Mouse (Mus musculus) T-helper 1 cell (primary cell): ENCODE results near the gene Slc8a1.

Experiments used
- in situ Hi-C: fragments of 300-600 bp; cut with MboI, MseI; formaldehyde crosslinking; loops from one replicate; pipeline ENCODE4 v1.15.1; 2025; ENCODE audit warnings: high pct_unique_total_duplicates

The Slc8a1 gene

DNA sequence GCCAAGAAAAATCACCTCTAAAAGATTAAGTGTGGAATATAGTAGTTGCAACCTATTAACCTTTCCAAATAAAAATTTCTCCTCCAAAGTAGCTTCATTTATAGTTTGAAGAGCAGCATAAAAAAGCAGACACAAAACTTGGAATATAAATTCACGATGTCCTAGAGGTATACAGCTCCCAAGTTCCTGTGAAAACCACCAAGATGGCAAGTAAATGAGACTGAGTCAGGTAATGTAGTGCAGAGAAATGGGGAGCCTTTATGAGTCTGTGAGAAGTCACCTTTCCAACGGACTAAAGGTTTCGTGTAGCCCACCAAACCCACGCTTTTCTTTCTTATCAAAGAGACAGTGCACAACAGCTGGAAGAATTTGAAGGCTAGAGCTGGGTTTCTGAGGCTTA lies 224.2 kb downstream of the Slc8a1 start:
- in situ Hi-C loops, result no loop called here

- in situ Hi-C loops, result no loop called here
Measured at GRCm38 (mm10) chr17:81513368-81513958, 224.7 kb downstream of the Slc8a1 start.

- in situ Hi-C loops, result no loop called here
Measured at GRCm38 (mm10) chr17:81505162-81505685, 233.0 kb downstream of the Slc8a1 start.

DNA sequence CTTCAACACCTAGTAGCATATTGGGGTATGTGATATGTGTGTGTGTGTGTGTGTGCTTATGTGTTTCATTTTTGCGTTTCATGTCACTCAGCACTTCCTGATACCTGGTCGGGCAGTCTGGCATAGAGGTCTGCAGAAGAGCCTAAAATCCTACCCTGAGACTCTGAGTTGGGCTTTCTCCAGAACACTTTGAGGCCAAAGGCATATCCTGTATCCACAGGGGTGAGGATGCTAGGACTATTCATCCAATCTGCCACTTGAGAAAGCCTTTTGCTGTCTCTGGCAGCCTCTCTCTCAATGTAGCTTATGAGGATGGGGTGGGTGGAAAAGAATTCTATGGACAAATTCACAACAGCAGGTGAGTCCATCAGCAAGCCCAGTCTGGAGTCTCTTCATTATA lies 234.1 kb downstream of the Slc8a1 start:
- in situ Hi-C loops, result no loop called here

GRCm38 (mm10) chr17:81502732-81503131 lies 235.4 kb downstream of the Slc8a1 start:
- in situ Hi-C loops, result no loop called here

DNA sequence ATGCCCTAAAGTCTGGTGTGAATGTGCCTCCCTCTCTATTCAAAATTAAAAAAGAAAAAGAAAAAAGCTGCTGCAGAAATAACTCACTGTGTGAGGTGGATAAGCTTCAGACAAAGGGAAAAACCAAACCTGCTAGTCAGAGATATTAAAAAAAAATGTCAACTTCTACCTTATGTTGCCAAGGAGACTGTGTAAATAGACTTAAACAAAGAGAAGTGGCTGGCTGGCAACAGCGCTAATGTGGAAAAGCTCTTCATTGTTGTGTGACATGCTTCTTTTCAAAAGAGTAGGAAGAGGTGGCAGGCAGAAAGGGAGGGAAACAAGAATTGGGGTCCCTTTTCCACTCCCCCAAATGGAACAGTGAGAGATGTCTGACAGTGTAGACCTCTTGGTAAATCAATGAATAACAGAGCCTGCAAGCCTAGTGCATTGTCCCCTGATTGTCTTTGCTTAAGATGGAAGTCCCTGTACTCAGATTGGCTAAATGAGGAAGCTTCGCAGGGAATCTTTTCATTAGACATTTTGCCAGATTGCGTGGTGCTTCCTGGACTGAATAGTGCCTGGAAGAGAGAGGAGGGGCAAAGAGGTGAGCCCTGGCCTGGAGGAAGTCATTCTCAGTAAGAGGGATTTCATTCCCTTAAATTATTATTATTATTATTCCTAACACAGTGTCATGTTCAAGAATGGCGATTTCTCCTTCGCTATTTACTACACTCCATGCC lies 237.3 kb downstream of the Slc8a1 start:
- in situ Hi-C loops, result no loop called here

- in situ Hi-C loops, result no loop called here
Measured at GRCm38 (mm10) chr17:81497919-81498318, 240.3 kb downstream of the Slc8a1 start.

- in situ Hi-C loops, result no loop called here
Measured at GRCm38 (mm10) chr17:81496616-81497015, 241.6 kb downstream of the Slc8a1 start.

DNA sequence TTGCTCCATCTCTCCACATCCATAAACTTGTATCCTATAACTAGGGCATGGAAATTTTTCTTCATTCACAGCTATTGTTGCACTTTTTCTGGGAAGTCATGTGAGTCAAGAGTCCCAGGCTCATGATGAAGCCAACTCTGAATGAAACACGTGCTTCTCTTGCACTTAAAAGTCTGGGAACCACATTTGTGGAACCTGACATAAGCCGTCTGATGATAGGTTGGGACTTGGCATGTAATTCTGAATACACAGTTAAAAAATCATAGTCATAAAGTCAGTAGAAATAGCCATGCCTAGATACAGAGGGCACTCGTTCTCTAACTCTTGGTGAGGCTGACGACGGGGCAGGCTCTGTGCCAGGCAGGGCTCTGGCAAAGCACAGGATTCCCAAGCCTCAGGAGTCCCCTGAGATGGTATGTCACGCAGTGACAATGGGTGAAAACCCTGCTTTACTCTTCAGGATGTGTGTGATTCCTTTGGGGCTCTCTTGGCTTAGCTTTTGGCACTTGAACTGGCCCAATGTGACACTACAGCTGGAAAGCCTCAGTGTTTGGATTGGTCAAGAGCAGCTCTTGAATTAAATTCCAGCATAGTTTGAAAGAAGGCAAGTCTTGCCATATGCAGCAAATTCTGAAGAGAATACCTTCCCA lies 245.8 kb downstream of the Slc8a1 start:
- in situ Hi-C loops, result no loop called here

GRCm38 (mm10) chr17:81486388-81486787 lies 251.8 kb downstream of the Slc8a1 start:
- in situ Hi-C loops, result no loop called here

DNA sequence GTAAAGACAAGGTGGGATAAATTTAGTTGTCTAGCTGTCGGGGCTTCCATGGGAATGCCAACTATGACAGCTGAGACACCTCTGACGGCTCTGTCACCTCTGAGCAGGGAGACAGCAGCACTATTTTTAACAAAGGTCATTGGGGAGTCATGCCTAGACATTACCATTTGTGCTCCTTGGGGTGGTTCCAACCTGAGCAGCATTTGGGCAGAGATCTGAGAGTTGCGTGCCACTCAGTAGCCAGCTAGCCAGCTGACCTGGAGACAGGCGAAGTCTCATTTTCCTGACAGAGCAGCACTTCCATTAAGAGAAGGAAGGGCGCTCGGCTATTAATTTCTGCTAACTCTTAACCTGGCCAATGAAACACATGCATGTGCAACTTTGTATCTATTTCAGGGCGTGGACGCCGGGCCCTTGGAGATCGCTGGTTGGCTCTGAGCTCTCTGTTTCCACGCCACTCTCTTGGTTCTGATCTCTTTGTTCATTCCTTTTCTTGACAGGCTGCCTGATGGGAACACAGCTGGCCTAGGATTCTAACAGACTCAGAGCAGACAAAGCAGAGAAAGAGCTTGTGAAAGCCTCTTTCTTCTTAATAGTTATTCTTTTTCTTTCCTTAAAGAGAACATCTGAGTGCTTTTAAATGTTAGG lies 256.2 kb downstream of the Slc8a1 start:
- in situ Hi-C loops, result no loop called here

GRCm38 (mm10) chr17:81480351-81481161 lies 257.6 kb downstream of the Slc8a1 start:
- in situ Hi-C loops, result no loop called here

DNA sequence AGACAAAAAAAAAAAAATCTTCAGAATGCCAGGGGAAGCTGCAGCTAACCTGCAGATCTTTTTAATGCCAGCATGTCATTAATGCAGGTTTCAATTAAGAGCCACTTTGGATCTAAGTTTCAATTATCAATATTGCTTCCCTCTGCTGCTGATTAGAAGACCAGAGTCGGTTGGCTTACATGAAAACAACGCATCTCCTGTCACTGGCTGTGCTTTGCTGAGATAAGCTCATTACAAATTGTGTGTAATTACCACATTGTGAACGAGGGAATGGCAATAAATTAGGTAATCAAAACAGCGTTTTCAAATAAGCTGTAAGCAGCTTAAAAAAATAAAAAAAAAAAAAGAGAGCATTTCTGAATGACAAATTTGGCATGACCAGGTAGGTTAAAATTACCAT lies 258.4 kb downstream of the Slc8a1 start:
- in situ Hi-C loops, result loop anchor here (5.0 kb wide), 1 partner anchor 87 kb away; no protein-coding TSS in a partner anchor

GRCm38 (mm10) chr17:81477420-81477819 lies 260.8 kb downstream of the Slc8a1 start:
- in situ Hi-C loops, result loop anchor here (5.0 kb wide), 1 partner anchor 90 kb away; no protein-coding TSS in a partner anchor

GRCm38 (mm10) chr17:81473363-81473762 lies 264.8 kb downstream of the Slc8a1 start:
- in situ Hi-C loops, result no loop called here

DNA sequence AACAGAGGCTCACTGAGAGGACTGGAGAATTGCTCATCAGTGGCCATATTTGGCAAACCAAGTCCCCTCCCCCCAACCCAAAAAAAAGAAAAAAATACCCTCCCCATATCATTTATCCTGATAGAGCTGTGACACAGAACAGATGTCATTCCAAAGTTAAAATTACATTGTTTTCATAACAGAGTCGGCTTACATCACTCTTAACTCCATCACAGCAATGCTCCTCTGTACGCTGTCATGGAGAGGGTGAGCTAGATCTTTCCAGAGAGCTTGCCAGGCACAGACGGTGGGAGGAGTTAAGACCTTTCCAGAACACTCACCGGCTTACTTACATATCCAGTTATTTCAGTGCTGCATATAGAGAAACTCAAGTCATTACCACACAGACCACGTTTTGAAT lies 269.2 kb downstream of the Slc8a1 start:
- in situ Hi-C loops, result no loop called here

- in situ Hi-C loops, result no loop called here
Measured at GRCm38 (mm10) chr17:81459379-81459778, 278.8 kb downstream of the Slc8a1 start.

DNA sequence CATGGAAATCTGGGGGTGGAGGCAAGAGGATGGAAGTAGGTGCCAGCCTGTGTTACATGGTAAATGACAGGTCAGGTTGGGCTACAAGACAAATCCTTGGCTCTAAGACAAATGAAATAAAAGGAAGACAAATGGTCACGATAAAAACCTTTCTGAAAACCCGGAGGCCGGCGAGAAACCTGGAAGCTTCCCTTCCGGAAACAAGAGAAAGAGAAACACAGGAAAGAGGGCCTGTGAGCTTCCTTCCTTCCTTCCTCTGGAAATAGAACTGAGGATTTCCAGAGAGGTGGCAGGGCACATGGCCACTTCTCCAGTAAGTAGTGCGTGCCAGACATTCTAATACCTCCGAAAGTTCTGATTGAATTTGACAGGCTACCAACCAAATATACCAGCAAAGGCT lies 282.2 kb downstream of the Slc8a1 start:
- in situ Hi-C loops, result no loop called here

- in situ Hi-C loops, result no loop called here
Measured at GRCm38 (mm10) chr17:81455269-81455668, 282.9 kb downstream of the Slc8a1 start.

DNA sequence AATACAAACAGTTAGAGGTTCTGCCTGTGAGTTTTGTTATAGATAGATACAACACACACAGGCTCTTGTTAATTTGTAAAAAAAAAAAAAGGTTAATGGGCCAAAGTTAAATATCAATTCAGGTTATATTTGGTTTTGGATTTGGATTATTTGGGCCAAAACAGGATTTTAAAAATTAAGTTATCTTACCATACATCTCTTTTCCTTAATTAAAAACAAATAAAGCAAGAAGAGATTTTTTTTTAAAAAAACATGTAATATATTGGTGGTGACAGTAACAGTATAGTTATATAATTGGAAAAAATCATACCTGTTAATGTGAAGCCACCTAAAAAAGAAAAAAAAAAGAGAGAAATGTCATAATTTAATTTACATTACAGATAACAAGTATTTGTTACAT lies 296.7 kb downstream of the Slc8a1 start, which contains the start of gene Gm11096:
Gm11096 (plus strand) TSS at position 301 of the 400 bp plus-strand sequence.
- in situ Hi-C loops, result no loop called here

- in situ Hi-C loops, result no loop called here
Measured at GRCm38 (mm10) chr17:81433148-81433547, 305.0 kb downstream of the Slc8a1 start.
